Mouse (Mus musculus) megakaryocyte, embryonic 14.5 days (primary cell): Measurements from ENCODE around the gene Dusp16. TPM values are rescaled to one million over a fixed set of nuclear protein-coding genes. Genes with fewer than 3 reads are reported as not detected.

ENCODE experiments used
- H3K27me3 ChIP-seq: replicated peaks from 2 replicates; pipeline ENCODE3; 2012; ENCODE audit warnings: inconsistent platforms
- H3K36me3 ChIP-seq: replicated peaks from 2 replicates; pipeline ENCODE3; 2012; ENCODE audit warnings: low read length, inconsistent platforms, mixed read lengths
- H3K4me1 ChIP-seq: 2 replicates; pipeline ENCODE4 v1.6.1; 2012; ENCODE audit warnings: inconsistent platforms
- H3K4me3 ChIP-seq: replicated peaks from 2 replicates; pipeline ENCODE3; 2012; ENCODE audit warnings: moderate library complexity, mild to moderate bottlenecking, inconsistent platforms
- H3K9me3 ChIP-seq: 2 replicates; pipeline ENCODE4 v1.6.1; 2012; ENCODE audit warnings: inconsistent platforms
- FLI1 ChIP-seq: IDR thresholded peaks from 2 replicates; pipeline ENCODE4 v1.6.1; 2012; ENCODE audit warnings: low read length, inconsistent platforms, mixed read lengths
- GATA1 ChIP-seq: IDR thresholded peaks from 3 replicates; pipeline ENCODE4 v1.6.1; 2012; ENCODE audit warnings: mixed read lengths, low read length, inconsistent platforms, borderline replicate concordance
- polyA plus RNA-seq: library from polyadenylated mRNA; stranded (reverse); fragments of >175 nt; gene quantifications from 2 replicates; pipeline ENCODE4 v1.2.3, GENCODE M21; 2012; ENCODE audit warnings: low replicate concordance; ENCODE audit not compliant: insufficient read depth

The Dusp16 gene
- polyA plus RNA-seq, 1 experiment: 1.0 TPM

DNA sequence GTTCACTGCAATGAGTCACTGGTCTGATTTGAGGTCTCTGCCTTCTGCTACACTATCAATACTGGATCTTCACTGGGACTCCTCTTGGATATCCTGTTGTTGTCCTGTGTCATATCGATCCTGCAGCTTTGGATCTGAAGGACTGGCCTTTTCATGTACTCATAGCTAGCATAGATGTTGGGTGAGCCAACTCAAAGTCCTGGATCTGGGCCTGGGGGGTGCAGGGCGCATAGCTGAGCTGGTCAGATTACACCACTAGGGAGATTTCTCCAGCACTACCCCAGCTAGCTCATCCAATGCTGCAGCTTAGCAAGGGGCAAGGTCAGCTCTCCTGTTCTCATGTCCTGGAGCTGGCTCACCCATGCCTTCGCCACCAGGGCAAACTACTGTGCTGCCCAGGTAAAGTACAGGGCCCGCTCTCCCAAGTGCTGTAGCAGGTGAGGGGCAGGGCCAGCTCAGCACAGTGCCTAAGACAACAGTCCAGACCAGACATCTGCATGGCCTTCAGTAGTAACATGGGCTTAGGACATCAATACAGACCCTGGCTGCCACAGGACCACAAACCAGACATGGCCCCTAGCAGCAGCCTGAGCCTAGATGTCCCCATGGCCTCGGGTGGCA lies 27.9 kb downstream of the Dusp16 start:
- TF ChIP-seq FLI1: no peak
- no peak for TF ChIP-seq GATA1
- no peaks in the 10 kb centered on the region for H3K36me3 ChIP-seq
- H3K4me3 ChIP-seq: no peak overlapping the region

DNA sequence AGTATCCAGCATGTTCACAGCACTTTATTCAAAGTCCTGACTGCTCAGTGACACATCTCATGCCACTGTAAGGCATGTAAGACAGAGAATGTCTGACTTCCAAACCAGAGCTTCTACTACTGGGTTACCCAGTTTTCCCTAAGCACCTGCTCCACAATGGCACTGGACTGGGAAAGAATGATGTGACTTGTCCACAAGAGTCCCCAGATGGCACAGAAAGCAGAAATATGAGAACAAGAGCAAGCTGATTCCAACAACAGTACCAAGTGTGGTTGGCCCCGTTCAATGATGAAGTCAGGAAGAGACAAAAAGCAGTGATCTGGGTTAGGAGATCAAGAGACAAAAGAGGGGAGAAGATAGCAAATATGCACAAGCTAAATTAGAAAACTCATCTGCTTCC lies 29.0 kb downstream of the Dusp16 start:
- H3K27me3 ChIP-seq: no peaks in the 10 kb centered on the region
- no peaks in the 10 kb centered on the region for H3K36me3 ChIP-seq
- TF ChIP-seq GATA1 (no peak), FLI1 (no peak)
- H3K4me1 ChIP-seq: peaks cover 14% of the 10 kb centered on the region; the same call in 1 of the 2 replicates
- no peak overlapping the region for H3K4me3 ChIP-seq
- no peaks in the 10 kb centered on the region for H3K9me3 ChIP-seq

More for the DNA sequence above, 27.9 kb downstream of the Dusp16 start:
- H3K27me3 ChIP-seq: no peaks in the 10 kb centered on the region
- peaks cover 14% of the 10 kb centered on the region; the same call in 1 of the 2 replicates for H3K4me1 ChIP-seq
- no peaks in the 10 kb centered on the region for H3K9me3 ChIP-seq

DNA sequence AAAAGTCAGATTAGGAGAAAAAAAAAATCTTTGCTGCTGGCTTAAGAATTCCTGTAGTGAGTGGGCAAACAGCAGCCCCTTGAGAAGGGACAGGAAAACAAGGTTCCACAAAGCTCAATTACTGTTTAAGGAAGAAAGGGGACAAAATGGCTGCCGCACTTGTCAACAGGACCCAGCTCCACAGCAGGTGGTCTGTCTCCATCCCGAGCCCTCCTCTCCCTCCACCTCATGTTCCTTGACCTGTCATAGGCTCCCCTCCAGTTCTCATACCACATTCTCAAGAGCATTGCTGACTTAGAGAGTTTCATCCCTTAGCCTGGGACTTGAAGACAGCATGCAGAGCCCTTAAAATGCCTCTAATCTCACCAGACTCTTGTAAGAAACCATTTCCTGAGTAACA lies 30.6 kb downstream of the Dusp16 start:
- no peaks in the 10 kb centered on the region for H3K9me3 ChIP-seq
- no peaks in the 10 kb centered on the region for H3K36me3 ChIP-seq
- peaks cover 11% of the 10 kb centered on the region; the same call in 1 of the 2 replicates for H3K4me1 ChIP-seq
- H3K4me3 ChIP-seq: no peak overlapping the region
- H3K27me3 ChIP-seq: no peaks in the 10 kb centered on the region
- TF ChIP-seq GATA1 (no peak), FLI1 (no peak)

DNA sequence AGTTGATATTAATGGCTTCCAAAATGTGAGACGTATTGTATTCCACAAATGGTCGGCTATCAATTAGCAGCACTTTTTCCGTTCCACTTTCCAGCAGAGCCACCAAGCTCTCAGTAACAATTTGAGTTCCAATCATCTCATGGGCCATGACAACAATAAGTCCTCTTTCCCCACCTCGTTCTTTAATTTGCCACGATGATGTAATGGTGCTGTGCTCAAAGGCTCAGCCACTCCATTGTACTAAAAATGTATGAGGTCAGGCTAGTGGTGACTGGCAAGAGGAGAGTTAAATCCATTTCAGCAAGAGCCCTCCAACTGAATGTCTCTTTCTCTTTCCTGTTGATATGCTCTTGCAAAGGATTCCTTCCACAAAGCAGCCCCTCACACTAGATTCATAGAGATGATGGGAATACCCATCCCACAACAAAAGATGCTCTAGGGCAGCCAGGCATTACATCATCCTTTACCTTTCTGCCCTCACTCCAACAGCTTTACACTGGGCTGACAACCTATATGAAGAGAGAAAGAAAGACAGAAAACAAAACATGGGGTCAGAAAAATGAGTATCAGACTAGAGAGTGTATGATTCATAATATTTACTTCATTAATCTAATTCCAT lies 31.4 kb downstream of the Dusp16 start:
- H3K27me3 ChIP-seq: no peaks in the 10 kb centered on the region
- no peak for TF ChIP-seq FLI1
- no peaks in the 10 kb centered on the region for H3K9me3 ChIP-seq
- H3K4me1 ChIP-seq: peaks cover 11% of the 10 kb centered on the region; the same call in 1 of the 2 replicates
- no peaks in the 10 kb centered on the region for H3K36me3 ChIP-seq
- no peak overlapping the region for H3K4me3 ChIP-seq

DNA sequence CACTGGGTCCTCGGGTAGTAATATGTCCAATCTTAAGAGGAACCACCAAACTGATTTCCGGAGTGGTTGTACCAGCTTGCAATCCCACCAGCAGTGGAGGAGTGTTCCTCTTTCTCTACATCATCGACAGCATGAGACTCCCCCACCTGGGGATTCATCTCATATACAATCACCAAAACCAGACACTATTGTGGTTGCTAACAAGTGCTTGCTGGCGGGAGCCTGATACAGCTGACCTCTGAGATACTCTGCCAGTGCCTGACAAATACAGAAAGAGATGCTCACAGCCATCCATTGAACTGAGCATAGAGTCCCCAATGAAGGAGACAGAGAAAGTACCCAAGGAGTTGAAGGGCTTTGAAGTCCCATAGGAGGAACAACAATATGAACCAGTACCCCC lies 36.4 kb downstream of the Dusp16 start:
- no peak for TF ChIP-seq GATA1
- TF ChIP-seq FLI1: no peak
- Histone ChIP-seq H3K36me3 (peaks cover 7% of the 10 kb centered on the region), H3K4me3 (no peak overlapping the region), H3K9me3 (no peaks in the 10 kb centered on the region), H3K27me3 (no peaks in the 10 kb centered on the region), H3K4me1 (peaks cover 24% of the 10 kb centered on the region)

DNA sequence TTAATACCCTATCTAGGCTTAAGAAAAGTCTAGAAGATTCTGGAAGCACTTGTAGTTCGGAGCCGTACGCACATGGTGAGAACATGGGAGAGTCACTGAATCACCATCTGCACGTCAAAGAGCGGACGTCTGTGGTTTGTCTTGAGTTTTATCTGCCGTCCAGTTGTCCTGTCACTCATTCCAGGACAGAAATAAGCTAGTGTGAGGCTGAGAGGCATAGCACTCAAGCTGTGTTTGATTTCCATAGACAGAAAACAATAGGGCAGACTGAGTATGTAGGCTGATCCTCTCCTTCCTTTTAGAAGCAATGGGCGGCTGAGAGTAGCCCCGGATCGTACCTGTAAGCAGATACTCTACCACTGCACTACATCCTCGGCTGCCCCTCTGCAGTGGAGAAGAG lies 38.6 kb downstream of the Dusp16 start:
- TF ChIP-seq FLI1 (no peak), GATA1 (no peak)
- Histone ChIP-seq H3K4me3 (no peak overlapping the region), H3K4me1 (peaks cover 24% of the 10 kb centered on the region), H3K9me3 (no peaks in the 10 kb centered on the region), H3K36me3 (peaks cover 7% of the 10 kb centered on the region), H3K27me3 (no peaks in the 10 kb centered on the region)

DNA sequence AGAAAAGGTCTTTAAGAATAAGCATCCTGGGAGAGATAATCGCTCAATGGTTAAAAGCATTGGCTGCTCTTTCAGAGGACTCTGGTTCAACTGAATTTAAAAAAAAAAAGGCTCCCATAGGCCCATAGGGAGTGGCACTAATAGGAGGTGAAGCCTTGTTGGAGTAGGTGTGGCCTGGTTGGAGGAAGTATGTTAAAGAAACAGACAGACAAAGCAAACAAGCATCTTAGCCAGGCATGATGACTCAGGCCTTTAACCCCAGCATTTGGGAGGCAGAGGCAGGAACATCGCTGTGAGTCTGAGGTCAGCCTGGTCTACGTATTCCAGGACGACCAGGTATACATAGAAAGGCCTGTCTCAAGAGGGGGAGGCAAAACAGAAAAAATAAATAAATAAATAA lies 39.0 kb downstream of the Dusp16 start:
- TF ChIP-seq GATA1: no peak
- no peak for TF ChIP-seq FLI1

DNA sequence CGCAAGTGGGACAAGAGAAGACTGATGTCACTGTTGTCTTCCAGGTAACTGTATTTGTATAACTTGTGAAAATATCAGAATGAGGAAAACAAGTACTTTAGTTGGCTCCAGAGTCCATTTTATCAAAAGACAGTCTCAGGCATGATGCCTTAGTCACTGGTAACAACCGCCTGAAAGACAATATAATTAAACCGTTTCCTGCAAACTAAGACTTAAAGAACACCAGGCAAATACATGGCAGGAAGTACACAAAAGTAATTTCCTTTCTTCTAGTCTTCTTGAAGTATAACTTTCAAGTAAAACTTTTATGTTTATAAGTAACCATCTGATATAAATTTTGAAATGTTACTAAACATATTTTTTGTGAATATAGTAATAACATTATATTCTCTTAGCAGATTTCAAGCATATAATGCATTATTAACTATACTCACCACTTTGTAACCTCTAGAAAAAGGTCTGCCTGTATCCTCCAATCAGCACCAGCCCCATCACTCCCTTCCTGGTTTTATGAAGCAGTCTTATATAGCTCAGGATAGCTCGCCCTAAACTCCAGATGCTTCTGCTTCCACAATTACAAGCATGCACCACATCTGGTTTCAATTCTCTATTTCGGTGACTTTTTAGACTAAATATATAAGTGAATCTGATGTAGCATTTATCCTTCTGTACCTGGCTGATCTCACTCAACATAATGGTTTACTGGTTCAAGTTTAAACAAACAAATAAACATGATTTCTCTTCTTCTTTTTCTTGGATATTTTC lies 40.4 kb downstream of the Dusp16 start:
- peaks cover 7% of the 10 kb centered on the region for H3K36me3 ChIP-seq
- H3K9me3 ChIP-seq: no peaks in the 10 kb centered on the region
- peaks cover 24% of the 10 kb centered on the region for H3K4me1 ChIP-seq
- no peak for TF ChIP-seq FLI1
- TF ChIP-seq GATA1: no peak
- no peaks in the 10 kb centered on the region for H3K27me3 ChIP-seq
- H3K4me3 ChIP-seq: no peak overlapping the region

More for the DNA sequence above, 39.0 kb downstream of the Dusp16 start:
- H3K4me3 ChIP-seq: peak overlapping the region; percentile 65
- peaks cover 24% of the 10 kb centered on the region for H3K4me1 ChIP-seq
- no peaks in the 10 kb centered on the region for H3K9me3 ChIP-seq
- H3K27me3 ChIP-seq: no peaks in the 10 kb centered on the region
- H3K36me3 ChIP-seq: peaks cover 7% of the 10 kb centered on the region

DNA sequence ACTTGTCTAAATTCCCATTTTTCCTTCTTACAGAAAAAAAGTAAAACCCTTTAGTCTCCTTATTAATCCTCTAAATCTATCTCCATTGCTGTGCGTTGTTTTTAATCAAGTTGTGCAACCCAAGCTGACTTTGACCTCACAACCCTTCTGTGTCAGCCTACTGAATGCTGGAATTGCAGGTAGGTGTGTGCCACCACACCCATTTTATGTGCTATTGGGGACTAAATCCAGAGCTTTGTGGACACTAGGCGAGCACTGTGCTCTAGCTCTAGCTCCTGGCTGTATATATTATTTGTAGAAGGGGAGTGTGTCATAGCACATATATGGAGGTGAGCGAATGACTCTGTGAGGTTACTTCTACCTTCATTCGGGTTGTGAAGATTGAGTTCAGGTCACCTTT lies 41.3 kb downstream of the Dusp16 start:
- Histone ChIP-seq H3K36me3 (peaks cover 7% of the 10 kb centered on the region), H3K4me1 (peaks cover 24% of the 10 kb centered on the region), H3K4me3 (no peak overlapping the region), H3K27me3 (no peaks in the 10 kb centered on the region), H3K9me3 (no peaks in the 10 kb centered on the region)
- TF ChIP-seq FLI1 (no peak), GATA1 (no peak)

DNA sequence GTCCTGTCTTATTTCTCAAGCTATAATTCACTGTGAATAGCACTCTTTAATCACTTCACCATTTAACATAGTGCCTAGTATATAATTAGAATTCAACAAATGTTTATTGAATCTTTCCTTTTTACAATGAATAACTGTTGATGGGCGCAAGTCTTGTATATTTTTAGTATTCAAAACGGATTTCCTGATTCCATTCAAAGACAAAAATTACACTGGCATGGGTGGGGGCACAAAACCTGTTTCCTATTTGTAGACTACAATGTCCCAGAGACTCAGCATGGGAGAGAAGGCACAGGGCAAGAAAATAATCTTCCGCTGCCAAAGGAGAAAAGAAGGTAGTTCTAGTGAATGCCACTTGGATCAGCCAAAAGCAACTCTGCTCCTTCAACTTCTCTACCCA lies 44.3 kb downstream of the Dusp16 start:
- H3K4me1 ChIP-seq: peaks cover 13% of the 10 kb centered on the region
- no peak for TF ChIP-seq GATA1
- no peak for TF ChIP-seq FLI1
- H3K4me3 ChIP-seq: no peak overlapping the region
- H3K27me3 ChIP-seq: no peaks in the 10 kb centered on the region
- H3K36me3 ChIP-seq: no peaks in the 10 kb centered on the region
- no peaks in the 10 kb centered on the region for H3K9me3 ChIP-seq
